Mouse (Mus musculus): Measurements from ENCODE around the gene Cdcp1. TPM values are rescaled to one million over a fixed set of nuclear protein-coding genes. Genes with fewer than 3 reads are reported as not detected.

Cdcp1 gene
- polyA plus RNA-seq, 2 experiments from 2014 or later: 0.57 to 0.97 TPM

DNA sequence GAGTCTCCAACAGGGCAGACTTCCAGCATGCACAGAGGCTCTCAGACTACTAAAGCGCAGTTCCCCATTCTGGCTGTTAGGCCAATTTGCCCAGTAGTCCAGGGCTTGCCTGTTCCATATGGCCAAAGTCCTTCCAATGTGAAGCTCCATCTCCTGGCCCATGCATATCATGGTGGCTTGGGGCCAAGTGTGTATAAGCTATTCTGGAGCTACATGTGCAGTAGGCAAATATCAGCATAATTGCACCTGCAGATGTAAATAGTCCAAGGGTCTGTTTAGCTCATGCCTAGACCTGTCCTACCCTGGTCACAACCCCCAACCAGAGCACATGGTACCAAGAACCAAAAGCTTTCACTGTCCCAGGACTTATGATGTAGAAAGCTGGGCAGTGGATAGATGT, 7.9 kb downstream of the Cdcp1 start:
- no peak for ATAC-seq

DNA sequence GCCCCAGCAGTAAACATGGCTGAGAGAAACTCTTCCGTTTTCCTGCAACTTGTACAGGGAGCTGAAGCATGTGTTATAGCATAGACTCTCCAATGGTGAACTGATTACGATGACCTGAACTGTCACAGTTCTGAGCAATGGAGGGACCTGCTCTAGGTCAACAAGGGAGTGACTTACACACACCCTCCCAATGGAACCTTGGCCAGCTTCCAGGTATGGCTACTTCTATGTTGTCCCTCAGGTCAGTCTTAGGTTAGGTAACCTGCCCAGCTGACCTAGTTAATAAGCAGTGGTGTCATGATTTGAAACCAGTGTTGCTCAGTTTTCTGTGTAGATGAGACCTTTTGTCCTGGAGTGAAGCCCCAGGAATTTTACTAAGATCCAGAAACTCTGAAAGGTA, 8.9 kb downstream of the Cdcp1 start:
- ATAC-seq: no peak

DNA sequence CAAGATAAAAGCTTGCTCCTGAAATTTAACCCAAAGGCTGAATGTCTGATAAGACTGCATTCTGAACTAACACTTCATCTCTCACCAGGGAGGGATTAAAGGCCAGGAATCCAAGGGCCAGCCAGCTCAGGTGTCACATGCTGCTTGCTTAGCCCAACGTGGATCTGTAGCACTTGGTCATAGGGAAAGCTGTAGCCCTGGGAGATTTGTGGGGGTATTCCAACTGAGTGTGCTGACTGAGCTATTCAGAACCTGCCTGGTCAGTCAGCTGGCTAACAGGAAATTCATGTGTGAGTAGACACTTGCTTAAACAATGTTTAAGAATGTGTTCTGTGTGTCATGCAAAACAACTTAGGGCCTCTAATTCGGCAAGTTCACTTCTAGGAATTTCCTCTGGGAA, 9.3 kb downstream of the Cdcp1 start:
- ATAC-seq: no peak

DNA sequence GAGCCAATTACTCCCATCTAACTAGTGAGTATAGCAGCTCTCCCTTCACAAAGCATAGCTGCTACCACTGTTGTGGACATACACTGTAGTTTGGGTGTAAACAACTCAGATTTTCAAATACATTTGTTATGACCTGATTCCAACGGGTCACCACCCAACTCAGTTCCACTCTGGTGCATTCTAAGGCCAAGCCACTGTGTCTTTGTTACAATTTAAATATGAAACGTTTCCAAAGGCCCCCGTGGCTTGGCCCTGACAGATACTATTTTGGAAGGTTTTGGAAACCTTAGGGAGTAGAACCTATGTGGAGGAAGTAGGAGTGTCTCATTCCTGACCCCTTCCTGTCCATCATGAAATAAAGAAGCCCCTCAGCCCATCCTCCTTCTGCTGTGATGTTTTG, 15.7 kb downstream of the Cdcp1 start:
- ATAC-seq: no peak

DNA sequence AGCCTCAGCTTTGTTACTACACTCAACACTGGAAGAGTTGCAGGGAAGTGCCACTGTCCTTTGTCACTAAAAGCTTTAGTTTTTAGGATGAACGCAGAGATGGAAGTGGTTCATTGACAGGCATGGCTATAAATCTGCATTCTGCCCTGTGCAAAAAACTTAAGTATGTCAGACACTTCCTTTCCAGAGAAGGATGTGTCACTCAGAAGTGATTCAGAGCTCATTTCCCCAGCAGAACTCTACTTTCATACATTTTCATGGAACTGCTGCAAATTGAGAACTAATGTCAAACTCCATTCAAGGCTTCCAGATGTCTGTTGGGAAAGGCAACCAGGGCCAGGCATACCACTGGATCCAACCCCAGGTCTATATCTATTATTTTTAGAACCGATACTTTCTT, 27.6 kb downstream of the Cdcp1 start:
- ATAC-seq: no peak

DNA sequence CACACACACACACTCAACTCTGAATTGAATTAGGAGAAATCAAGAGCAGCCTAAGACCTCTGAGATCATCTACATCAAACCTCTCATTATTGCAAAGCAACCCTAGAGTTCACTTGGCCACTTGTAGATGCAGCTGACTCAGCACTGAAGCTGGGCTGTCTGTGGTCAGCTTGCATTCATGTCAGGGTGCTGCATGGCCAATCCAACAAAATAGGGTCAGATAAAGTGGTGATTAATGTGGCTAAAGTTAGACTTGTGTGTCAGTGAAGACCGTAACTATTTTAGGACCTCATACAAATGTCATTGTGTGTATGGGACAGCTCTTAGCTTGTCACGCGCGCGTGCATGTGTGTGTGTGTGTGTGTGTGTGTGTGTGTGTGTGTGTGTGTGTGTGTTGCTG, 28.2 kb downstream of the Cdcp1 start:
- ATAC-seq: no peak

DNA sequence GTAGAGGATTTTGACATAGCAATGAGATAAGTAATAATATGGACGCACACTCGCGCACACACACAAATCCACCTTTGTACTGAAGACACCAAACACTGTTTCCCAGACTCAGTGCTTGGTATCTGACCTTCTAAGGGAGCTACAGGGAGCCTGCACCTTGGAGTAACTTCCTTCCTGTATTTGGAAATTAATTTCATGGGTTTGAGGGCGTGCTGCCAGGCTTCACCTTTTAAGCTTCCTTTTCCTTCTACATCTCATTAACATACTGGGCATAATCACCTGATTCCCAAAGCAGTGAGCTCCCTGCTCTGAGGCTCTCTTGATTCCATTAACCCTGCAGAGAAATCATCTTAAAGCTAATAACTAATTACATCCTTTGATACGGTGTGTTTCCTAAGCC, 29.7 kb downstream of the Cdcp1 start:
- no peak for ATAC-seq

DNA sequence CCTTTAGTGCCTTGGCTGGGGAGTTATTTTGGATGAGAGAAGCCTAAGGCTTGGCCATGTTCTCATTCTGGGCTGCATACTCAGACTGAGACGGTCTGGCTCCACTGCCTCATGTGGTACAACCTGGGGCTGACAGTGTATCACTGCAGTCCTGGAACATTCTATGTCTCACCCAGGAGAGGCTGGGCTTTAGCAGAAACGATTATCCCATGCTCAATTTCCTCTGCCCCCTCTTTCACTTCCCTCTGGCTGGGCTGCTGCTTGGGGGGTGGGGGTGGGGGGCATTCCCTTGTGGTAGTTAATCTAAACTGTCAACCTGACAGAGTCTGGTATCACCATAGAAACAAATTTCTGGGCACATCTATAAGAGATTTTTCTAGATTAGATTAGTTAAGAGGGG, 30.3 kb downstream of the Cdcp1 start:
- no peak for ATAC-seq

DNA sequence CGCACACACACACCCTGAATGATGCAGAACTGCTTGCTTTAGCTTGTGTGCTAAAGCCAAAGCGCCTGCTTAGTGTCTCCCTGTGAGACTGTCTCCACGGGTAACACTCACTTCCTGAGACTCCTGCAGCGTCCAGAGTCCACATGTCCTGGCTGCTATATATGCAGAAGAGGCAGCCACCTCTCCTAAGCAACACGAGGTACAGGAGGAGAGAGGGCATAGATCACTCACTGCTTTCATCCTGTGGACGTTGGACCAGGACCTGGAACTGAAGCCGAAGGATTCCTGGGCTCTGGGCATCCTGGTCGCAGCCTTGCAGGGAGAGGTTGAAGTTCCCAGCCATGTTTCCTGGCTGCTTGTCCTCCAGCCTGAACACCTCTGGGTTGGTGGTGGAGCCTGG, 32.6 kb downstream of the Cdcp1 start:
- ATAC-seq: no peak

DNA sequence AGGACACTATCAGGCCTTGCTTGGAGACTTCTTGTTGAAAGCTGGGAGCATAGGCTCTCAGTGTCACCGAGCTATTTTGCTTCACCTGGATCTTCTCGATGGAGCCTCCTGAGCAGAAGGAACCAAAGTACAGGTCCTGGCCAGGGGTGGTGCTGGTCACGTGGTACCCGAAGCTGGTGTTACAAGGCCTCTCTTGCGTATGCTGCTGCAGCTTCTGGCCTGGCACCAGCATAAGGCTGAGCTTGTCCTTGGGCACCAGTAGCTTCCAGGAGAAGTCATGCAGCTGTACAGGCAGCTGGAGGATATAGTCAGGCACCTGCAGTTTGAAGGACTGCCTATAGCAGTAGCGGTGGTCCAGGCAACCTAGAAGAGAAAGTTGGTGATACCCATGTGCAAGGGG, 35.8 kb downstream of the Cdcp1 start:
- no peak for ATAC-seq

DNA sequence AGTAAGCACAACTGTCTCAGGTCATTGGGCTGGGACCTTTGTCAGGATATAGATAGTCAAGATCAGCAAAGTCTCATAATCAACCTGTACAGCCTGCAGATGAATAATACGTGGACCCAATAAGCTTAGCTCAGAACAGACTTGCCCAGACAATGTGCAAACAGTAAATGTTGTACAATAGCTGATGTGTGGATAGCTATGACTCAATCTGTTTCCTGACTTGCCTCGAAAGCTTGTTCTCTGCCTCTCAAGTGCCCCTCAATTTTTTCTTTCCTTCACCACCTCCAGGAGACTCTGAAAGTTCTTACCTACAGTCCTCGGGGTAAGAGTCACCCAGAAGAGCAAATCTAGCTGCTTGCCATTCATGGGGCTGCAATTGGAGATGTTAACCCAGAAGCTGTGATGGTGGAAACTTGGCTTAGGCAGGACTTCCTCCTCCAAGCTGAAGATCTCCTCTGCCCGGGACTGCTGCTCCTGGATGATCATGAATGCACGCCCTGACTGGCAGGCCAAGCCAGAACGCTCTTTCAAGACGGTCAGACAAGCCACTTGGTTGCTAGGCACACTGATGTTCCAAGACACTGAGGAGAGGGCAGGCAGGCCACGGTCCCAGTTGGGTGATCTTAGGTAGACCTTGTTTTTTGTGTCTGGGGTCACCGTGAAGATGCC, 38.3 kb downstream of the Cdcp1 start:
- ATAC-seq: no peak

DNA sequence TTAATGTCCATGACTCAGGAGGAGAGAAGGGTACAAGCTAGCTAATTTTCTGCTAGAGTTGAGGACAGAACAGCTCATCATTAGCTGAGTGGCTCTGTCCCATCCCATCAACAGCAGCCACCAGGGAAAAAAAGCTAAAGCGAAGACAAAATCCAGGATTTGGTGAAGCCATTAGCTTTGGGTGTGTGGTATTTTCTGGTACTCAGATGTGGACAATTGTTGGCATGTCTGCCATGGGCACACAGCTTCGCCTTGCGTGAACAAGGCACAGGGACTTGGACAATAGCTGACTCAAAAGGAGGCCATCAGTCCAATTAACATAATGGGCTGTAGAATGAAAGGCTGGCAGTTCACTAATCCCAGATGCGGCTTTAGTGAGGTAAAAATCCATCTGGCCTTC, 41.5 kb downstream of the Cdcp1 start:
- no peak for ATAC-seq

DNA sequence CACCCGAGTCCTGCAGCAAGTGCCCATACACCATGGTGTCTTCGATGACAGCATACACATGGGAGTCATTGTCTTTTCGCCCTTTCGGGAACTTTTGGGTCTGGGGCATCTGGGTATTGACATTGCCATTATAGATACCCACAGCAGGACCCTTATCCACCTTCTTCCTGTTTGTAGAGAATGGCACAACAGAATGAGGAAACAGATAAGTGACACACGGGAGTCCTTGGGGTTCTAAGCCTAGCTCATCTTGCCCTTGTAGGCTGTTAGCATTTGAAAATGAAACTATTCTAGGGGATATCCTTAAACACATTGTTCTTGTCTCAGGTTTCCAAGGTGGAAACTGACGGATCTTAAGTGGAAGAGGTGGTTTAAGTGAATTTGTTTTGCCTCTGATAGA, 42.1 kb downstream of the Cdcp1 start:
- ATAC-seq: no peak

DNA sequence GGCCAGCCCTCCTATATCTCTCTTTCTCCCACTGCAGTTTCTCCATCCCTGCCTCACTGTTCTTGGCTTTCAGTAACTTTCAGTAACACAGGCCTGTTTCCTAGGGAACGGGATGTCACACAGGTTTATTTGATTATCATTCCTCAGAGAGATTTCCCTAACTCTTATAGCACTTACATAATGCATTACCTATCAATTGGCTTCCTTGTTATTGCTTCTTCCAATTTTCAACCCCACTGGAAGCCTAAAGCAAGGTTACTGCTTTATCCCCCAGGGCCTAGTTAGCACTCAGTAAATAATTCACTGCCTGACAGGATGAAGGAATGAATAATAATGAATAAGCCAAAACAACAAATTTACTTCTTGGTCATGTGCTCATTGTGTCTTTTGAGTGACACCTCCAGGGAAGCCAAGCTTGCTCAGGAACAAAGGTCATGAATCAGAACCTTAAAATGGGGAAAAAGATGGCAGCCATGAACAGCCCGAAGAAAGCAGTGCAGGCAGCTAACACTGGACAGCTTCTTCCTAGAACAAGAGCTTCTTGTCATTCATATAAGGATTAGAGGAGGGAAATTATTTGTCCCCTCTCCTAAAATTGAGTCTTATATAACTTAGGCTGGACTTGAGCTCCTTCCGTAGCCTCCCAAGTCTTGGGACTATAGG, 49.9 kb downstream of the Cdcp1 start:
- no peak for ATAC-seq

DNA sequence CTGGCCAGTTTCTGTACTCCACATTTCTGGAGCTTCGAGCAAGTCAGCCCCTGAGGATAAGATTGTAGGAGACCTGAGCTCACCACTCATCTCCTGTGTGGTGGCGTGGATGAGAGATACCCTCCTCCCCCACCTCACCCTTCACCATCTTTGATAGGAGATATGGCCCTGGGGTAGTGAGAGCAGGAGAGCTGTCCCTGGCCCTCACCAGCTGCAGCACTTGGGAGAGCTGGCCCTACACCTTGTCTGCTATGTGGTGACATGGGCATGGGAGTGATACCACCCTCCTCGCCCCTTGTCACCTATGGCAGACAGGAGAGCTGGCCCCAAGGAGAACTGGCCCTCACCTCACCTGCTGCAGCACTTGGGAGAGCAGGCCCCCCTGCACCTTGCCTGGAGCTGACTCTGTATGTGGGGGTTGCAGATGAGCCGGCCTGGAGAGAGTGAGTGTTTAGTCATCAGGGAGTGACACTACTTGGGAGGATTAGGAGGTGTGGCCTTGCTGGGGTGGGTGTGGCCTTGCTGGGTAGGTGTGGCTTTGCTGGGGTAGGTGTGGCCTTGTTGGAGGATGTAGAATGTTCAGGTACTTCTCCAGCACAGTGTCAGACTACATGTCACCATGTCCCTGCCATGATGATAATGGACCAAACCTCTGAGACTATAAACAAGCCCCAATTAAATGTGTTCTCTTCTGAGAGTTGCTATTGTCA, 52.7 kb downstream of the Cdcp1 start:
- no peak for ATAC-seq

DNA sequence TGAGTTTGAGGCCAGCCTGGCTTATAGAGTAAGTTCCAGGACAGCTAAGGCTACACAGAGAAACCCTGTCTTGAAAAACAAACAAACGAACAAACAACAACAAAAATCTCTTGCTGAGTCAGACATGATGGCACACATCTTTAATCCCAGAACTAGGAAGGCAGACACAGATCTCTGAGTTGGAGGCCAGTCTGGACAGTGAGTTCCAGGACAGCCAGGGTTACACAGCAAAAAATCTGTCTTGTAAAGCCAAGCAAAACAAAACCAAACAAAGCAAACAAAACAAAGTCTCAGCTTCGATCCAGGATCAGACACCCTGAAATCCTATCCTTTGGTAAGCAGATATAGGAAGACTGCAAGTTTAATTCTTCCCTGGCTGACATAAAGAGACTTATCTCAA, 54.0 kb downstream of the Cdcp1 start:
- no peak for ATAC-seq

DNA sequence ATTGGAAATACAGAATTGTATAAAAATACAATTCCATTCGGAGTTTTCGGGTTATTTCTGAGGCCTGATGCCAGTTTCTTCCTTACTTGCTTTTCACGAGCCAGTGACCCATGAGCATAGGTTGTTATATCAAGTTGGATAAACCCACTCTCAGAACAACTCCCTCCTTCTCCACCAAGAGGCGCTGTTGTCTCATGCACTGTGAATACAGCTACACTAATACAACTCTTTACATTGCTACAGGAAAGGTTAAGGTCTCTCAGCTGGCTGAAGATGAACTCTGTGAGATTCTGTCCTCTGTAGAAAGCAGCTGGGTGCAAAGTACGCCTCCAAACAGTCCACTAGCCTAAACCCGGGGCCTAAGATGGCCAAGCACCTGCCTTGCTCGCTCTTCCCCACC, 56.5 kb downstream of the Cdcp1 start:
- ATAC-seq: peak; percentile 75

DNA sequence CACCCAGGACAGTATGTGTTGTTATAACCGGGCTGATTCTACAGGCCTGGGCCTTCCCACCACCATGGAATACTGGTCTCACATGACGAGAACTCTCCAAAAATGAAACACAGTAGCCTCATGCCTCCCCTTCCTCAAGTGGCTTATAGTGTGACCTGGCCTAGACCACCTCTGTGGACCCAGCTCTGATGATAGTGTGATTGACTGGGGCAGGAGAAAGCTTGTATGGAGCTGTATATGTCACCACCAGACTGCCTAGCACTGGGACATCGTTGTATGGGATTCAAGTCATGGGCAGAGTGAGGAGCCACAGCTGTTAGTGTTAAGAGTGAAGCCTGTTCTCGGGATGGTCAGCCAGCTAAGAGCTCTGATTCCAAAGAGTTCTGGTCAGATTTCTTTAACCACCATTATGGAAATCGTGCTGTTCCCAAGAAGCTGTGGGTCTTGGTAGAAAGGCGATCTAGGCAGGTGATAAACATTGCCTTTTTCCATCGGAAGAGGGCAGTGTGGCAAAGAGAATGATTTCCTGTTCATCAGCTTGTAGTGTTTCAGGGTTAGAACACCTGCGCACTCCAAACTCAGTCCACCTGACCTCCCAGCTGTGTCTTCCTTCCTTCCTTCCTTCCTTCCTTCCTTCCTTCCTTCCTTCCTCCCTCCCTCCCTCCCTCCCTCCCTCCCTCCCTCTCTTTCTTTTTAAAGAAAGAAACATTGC, 57.6 kb downstream of the Cdcp1 start:
- ATAC-seq: peak; percentile 75

DNA sequence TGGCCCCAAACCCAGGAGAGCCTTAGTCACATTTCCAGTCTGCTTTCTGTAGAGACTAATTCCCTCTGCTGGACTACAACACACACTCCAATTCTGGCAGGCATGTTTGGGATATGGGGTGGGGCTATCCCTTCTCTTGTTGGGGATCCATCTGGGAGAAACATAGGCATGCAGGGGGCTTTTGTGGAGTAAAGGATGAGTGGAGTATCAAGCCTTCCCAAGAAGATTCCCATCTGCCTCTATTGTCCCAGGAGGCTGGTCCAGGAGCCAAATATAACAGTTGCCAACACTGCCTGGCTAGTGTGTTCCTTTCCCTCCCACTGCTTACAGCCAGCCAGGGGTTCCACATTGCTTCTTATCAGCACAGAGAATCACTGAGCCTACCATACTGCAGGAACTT, 58.1 kb downstream of the Cdcp1 start:
- no peak for ATAC-seq

DNA sequence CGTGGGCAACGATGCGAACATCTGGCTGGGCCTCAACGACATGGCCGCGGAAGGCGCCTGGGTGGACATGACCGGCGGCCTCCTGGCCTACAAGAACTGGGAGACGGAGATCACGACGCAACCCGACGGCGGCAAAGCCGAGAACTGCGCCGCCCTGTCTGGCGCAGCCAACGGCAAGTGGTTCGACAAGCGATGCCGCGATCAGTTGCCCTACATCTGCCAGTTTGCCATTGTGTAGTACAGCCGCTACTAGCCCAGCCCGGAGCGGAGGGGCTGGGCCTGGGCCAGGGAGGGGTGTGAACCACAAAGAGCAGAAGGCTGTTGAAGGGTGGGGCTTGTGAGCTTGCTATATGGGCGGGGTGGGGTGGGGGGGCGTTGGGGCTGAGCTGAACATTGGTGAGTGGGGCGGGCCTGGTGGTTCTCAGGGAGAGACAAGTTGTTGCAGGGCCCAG, 58.9 kb downstream of the Cdcp1 start:
- no peak for ATAC-seq

DNA sequence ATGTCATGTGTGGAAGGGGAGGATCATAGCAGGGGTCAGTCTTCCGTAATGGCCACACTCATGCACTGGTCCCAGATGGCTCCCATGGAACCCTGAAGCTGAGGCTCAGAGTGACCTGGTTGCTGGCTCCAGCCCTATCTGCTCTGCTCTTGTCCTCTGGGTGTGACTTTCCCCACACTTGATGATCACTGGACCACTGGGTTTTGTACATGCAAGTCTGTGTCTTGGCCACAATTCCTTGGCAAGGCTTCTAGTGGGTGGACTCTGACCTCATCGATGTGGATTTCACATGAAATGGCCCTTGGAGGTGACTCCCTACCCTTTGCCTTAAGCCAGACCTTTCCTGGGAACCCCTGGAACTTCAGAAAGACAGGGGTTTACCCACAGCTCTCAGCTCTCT, 62.7 kb downstream of the Cdcp1 start:
- ATAC-seq: no peak

DNA sequence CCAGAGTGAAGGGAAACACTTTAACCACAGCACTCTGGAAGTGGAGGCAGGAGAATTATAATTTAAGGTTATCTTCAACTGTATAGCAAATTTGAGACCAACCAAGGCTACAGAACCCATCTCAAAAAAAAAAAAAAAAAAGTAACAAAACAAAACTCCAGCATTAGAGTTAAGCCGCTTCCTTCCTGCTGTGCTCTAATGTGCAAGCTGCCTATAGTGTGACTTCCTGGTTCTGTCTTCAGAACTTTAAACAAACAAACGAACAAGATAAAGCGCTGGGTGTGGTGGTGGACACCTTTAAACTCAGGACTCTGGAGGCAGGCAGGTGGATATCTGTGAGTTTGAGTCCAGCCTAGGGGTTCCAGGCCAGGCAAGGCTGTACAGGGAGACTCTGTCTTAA, 63.8 kb downstream of the Cdcp1 start:
- peak; percentile 92 for ATAC-seq

DNA sequence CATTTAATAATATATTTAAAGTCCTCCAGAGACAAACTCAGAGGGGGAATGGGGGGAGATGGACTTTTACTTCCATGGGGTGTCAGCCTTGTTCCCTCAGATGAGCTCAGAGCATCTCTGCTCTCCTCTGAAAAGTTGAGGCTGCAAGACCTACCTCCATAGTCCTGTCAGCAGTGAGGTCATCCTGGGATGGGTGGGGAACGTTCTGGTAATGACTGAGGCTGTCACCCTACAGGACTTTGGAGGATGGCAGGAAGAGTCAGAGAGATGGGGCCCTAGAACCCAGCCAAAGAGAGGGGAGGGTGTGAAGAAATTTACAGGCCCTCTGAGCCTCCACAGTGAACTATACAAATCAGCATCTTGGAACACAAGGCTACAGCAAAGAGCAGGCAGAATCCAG, 64.3 kb downstream of the Cdcp1 start:
- no peak for ATAC-seq
